Mouse (Mus musculus): ENCODE data around the gene Dapl1. TPM values are rescaled to one million over a fixed set of nuclear protein-coding genes. Genes with fewer than 3 reads are reported as not detected.

Gene Dapl1
- polyA plus RNA-seq, 1 experiment, result not detected

DNA sequence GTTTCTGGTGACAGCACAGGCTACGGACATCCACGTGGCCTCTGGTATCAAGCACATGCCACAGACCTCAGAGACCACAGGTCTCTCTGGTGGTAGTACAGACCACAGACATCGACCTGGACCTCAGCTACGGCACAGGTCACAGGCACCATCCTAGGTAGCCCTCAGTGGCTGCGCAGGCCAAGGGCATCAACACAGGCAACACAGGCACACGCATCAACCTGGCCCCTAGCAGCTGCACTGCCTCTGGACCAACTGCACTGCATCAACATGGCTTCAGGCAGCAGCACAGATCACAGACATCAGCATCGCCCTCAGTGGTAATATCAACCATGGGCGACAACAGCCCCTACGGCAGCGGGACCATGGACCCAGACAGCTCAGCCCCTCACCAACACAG lies 36.2 kb downstream of the Dapl1 start:
- H3ac ChIP-seq (ENCODE audit: control insufficient read depth, insufficient read length, low read depth), result no peak overlapping the region
- H3K79me2 ChIP-seq (ENCODE audit: control insufficient read depth, insufficient read depth), result no peaks in the 10 kb centered on the region
- H3K27me3 ChIP-seq (ENCODE audit: control insufficient read depth, insufficient read depth, insufficient read length), result peaks cover 6% of the 10 kb centered on the region
- H3K36me3 ChIP-seq (ENCODE audit: control insufficient read depth, insufficient read depth), result no peaks in the 10 kb centered on the region
- no peak overlapping the region for H3K4me3 ChIP-seq (ENCODE audit: insufficient read depth, poor library complexity, severe bottlenecking)
- H3K79me3 ChIP-seq (ENCODE audit: low read depth), result no peaks in the 10 kb centered on the region
- TF ChIP-seq MAX (IDR thresholded peaks at IDR 0.05) (no peak), MYOG (IDR thresholded peaks at IDR 0.05; ENCODE audit: control insufficient read depth, extremely low read depth, insufficient read length) (no peak), MYOD1 (IDR thresholded peaks at IDR 0.05; ENCODE audit: control insufficient read depth, insufficient read length, low read depth) (no peak), USF1 (IDR thresholded peaks at IDR 0.05; ENCODE audit: low read depth) (no peak), CEBPB (IDR thresholded peaks at IDR 0.05; ENCODE audit: low read depth) (no peak), CTCF (IDR thresholded peaks at IDR 0.05; ENCODE audit: control insufficient read depth, insufficient read depth, insufficient read length) (no peak), FOSL1 (IDR thresholded peaks at IDR 0.05; ENCODE audit: insufficient read depth, low read length, poor library complexity, severe bottlenecking) (no peak)

DNA sequence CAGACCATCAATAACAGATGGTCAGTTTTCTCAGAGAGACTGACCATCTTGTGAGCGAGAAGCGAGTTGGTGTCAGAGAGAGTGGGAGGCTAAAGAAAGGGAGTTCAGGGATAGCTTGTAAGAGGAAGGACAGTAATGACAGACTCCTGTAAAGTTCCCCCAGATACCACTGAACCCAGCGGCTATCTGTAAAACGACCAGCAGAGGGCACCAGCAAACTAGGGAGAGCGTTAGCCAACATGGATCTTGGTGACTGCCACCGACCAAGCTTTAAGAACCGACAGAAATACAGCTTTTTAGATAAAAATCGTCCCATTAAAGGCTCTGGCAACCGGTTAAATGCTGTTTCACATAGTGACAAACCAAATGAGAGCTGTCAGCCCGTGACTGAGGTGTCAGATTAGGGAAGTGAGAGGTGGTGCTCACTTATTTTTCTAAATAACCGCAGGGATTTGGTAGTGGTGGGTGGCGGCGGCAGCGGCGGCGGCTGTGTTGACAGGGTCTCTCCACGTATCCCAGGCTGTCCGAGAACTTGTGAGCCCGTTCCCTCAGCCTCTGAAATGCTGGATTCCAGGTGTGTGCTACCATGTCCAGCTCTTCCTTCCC lies 37.7 kb downstream of the Dapl1 start:
- H3K4me3 ChIP-seq (ENCODE audit: insufficient read depth, poor library complexity, severe bottlenecking), result no peak overlapping the region
- peaks cover 6% of the 10 kb centered on the region for H3K27me3 ChIP-seq (ENCODE audit: control insufficient read depth, insufficient read depth, insufficient read length)
- H3K79me3 ChIP-seq (ENCODE audit: low read depth), result no peaks in the 10 kb centered on the region
- H3K79me2 ChIP-seq (ENCODE audit: control insufficient read depth, insufficient read depth), result no peaks in the 10 kb centered on the region
- TF ChIP-seq MAX (IDR thresholded peaks at IDR 0.05) (no peak), MYOD1 (IDR thresholded peaks at IDR 0.05; ENCODE audit: control insufficient read depth, insufficient read length, low read depth) (no peak), CTCF (IDR thresholded peaks at IDR 0.05; ENCODE audit: control insufficient read depth, insufficient read depth, insufficient read length) (peak; percentile 54), CEBPB (IDR thresholded peaks at IDR 0.05; ENCODE audit: low read depth) (no peak), MYOG (IDR thresholded peaks at IDR 0.05; ENCODE audit: control insufficient read depth, extremely low read depth, insufficient read length) (no peak), USF1 (IDR thresholded peaks at IDR 0.05; ENCODE audit: low read depth) (no peak), FOSL1 (IDR thresholded peaks at IDR 0.05; ENCODE audit: insufficient read depth, low read length, poor library complexity, severe bottlenecking) (no peak)
- no peak overlapping the region for H3ac ChIP-seq (ENCODE audit: control insufficient read depth, insufficient read length, low read depth)
- no peaks in the 10 kb centered on the region for H3K36me3 ChIP-seq (ENCODE audit: control insufficient read depth, insufficient read depth)

- no peak overlapping the region for H3K4me3 ChIP-seq (ENCODE audit: insufficient read depth, poor library complexity, severe bottlenecking)
- H3K79me3 ChIP-seq (ENCODE audit: low read depth), result no peaks in the 10 kb centered on the region
- no peaks in the 10 kb centered on the region for H3K36me3 ChIP-seq (ENCODE audit: control insufficient read depth, insufficient read depth)
- no peaks in the 10 kb centered on the region for H3K79me2 ChIP-seq (ENCODE audit: control insufficient read depth, insufficient read depth)
- H3K27me3 ChIP-seq (ENCODE audit: control insufficient read depth, insufficient read depth, insufficient read length), result peaks cover 6% of the 10 kb centered on the region
- no peak overlapping the region for H3ac ChIP-seq (ENCODE audit: control insufficient read depth, insufficient read length, low read depth)
- no peak for TF ChIP-seq USF1 (IDR thresholded peaks at IDR 0.05; ENCODE audit: low read depth)
- TF ChIP-seq FOSL1 (IDR thresholded peaks at IDR 0.05; ENCODE audit: insufficient read depth, low read length, poor library complexity, severe bottlenecking), result no peak
- TF ChIP-seq CTCF (IDR thresholded peaks at IDR 0.05; ENCODE audit: control insufficient read depth, insufficient read depth, insufficient read length), result no peak
- no peak for TF ChIP-seq MYOD1 (IDR thresholded peaks at IDR 0.05; ENCODE audit: control insufficient read depth, insufficient read length, low read depth)
- TF ChIP-seq MYOG (IDR thresholded peaks at IDR 0.05; ENCODE audit: control insufficient read depth, extremely low read depth, insufficient read length), result no peak
- no peak for TF ChIP-seq MAX (IDR thresholded peaks at IDR 0.05)
Observed at GRCm38 (mm10) chr2:59523526-59523925, 39.1 kb downstream of the Dapl1 start.

GRCm38 (mm10) chr2:59526893-59527292 lies 42.4 kb downstream of the Dapl1 start:
- TF ChIP-seq CEBPB (IDR thresholded peaks at IDR 0.05; ENCODE audit: low read depth) (no peak), MAX (IDR thresholded peaks at IDR 0.05) (no peak), FOSL1 (IDR thresholded peaks at IDR 0.05; ENCODE audit: insufficient read depth, low read length, poor library complexity, severe bottlenecking) (no peak), CTCF (IDR thresholded peaks at IDR 0.05; ENCODE audit: control insufficient read depth, insufficient read depth, insufficient read length) (no peak), MYOD1 (IDR thresholded peaks at IDR 0.05; ENCODE audit: control insufficient read depth, insufficient read length, low read depth) (no peak), MYOG (IDR thresholded peaks at IDR 0.05; ENCODE audit: control insufficient read depth, extremely low read depth, insufficient read length) (no peak), USF1 (IDR thresholded peaks at IDR 0.05; ENCODE audit: low read depth) (no peak)
- no peak overlapping the region for H3K4me3 ChIP-seq (ENCODE audit: insufficient read depth, poor library complexity, severe bottlenecking)
- no peaks in the 10 kb centered on the region for H3K27me3 ChIP-seq (ENCODE audit: control insufficient read depth, insufficient read depth, insufficient read length)
- H3K79me2 ChIP-seq (ENCODE audit: control insufficient read depth, insufficient read depth), result no peaks in the 10 kb centered on the region
- H3K79me3 ChIP-seq (ENCODE audit: low read depth), result no peaks in the 10 kb centered on the region
- H3K36me3 ChIP-seq (ENCODE audit: control insufficient read depth, insufficient read depth), result no peaks in the 10 kb centered on the region
- no peak overlapping the region for H3ac ChIP-seq (ENCODE audit: control insufficient read depth, insufficient read length, low read depth)

- H3K4me3 ChIP-seq (ENCODE audit: insufficient read depth, poor library complexity, severe bottlenecking), result no peak overlapping the region
- H3K79me3 ChIP-seq (ENCODE audit: low read depth), result no peaks in the 10 kb centered on the region
- TF ChIP-seq CEBPB (IDR thresholded peaks at IDR 0.05; ENCODE audit: low read depth) (no peak), MYOG (IDR thresholded peaks at IDR 0.05; ENCODE audit: control insufficient read depth, extremely low read depth, insufficient read length) (no peak), MAX (IDR thresholded peaks at IDR 0.05) (no peak), FOSL1 (IDR thresholded peaks at IDR 0.05; ENCODE audit: insufficient read depth, low read length, poor library complexity, severe bottlenecking) (no peak), USF1 (IDR thresholded peaks at IDR 0.05; ENCODE audit: low read depth) (no peak), MYOD1 (IDR thresholded peaks at IDR 0.05; ENCODE audit: control insufficient read depth, insufficient read length, low read depth) (no peak), CTCF (IDR thresholded peaks at IDR 0.05; ENCODE audit: control insufficient read depth, insufficient read depth, insufficient read length) (no peak)
- H3ac ChIP-seq (ENCODE audit: control insufficient read depth, insufficient read length, low read depth), result no peak overlapping the region
- H3K27me3 ChIP-seq (ENCODE audit: control insufficient read depth, insufficient read depth, insufficient read length), result no peaks in the 10 kb centered on the region
- no peaks in the 10 kb centered on the region for H3K36me3 ChIP-seq (ENCODE audit: control insufficient read depth, insufficient read depth)
- no peaks in the 10 kb centered on the region for H3K79me2 ChIP-seq (ENCODE audit: control insufficient read depth, insufficient read depth)
Observed at GRCm38 (mm10) chr2:59529574-59530080, 45.2 kb downstream of the Dapl1 start.

Data from C2C12 (cell line).